Mouse (Mus musculus): ENCODE results near the gene Rnase13.
A peak's percentile ranks its signal among the peaks of the same experiment; 100 is the strongest.

Rnase13 gene

DNA sequence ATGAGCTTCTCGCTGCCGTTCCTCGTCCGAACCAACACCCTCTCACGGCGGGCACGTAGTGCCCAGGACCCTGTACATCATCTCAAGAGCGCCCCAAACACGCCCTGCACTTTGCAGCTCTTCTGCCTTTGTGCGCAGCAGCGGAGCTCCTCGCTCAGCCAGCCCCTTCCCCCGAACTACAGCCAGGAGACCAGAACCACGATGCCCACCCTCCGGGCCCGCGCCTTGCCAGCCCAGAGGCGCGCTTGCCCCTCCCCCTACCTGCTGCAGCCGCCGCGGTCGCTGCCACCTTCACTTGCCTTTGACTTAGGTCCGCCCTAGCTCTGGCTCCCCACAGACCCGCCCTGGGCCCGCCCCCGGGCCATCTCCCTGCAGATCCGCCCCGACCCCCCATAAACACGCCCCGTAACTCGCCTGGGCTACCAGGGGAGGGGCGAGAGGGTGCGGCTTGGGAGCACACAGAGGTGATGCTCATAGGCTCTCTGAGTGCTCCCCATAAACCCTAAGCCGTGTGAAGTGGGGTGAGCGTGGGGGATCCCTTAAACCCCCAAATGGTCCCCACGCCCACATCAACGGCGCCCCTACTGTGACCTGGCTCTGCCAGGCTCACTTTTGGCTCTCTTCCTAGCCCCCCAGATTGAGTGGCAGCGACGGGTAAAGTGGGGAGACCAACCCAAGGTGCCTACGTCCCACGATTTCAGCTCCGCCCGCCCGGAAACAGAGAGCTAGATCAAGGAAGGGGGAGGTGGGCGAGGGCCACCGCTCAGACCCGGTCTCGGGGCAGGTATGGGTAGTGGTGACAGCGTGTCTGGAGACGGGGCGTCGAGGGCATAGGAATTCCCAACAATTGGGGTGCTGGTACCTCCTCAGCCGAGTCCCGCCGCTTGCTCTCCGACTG lies 9.3 kb downstream of the Rnase13 start:
- DNase-seq (ENCODE audit: low spot score), result peak; percentile 94

- DNase-seq (ENCODE audit: low spot score), result no peak
These were observed 10.0 kb downstream of the Rnase13 start for GRCm38 (mm10) chr14:51912391-51913061.

DNA sequence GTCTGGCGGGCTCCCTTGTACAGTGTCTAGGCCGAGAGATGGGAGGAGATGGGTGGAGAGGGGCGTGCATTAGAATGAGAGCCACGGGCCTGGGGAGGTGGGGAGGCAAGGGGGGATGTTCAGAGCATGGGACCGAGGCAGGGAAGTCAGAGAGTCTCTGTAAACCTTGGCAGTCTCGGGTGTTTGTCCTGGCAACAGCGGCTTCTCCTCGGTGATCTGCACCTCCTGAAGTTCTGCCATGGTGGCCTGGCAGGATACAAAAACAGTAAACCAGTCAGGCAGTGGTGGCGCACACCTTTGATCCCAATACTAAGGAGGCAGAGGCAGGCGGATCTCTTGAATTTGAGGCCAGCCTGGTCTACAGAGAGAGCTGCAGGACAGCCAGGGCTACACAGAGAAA lies 11.3 kb downstream of the Rnase13 start:
- no peak for DNase-seq (ENCODE audit: low spot score)

DNA sequence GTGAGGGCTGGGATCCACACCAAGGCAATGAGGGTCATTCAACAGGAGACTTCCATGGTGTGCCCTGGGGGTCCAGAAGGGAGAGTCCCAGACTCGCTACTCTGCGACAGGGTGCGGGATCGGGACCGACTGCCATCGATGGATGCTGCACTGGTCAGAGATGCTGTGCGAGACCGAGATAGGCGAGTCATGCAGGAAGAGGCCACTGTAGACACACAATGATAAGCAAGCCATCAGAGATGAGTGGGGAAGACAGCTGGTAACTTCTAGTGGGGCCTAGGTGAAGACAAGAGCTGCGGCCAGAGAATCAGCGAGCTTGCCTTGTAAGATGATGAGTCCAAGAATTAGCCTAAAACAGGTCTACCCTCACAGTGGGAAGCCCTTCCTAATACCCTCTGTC lies 16.5 kb downstream of the Rnase13 start:
- no peak for DNase-seq (ENCODE audit: low spot score)

DNA sequence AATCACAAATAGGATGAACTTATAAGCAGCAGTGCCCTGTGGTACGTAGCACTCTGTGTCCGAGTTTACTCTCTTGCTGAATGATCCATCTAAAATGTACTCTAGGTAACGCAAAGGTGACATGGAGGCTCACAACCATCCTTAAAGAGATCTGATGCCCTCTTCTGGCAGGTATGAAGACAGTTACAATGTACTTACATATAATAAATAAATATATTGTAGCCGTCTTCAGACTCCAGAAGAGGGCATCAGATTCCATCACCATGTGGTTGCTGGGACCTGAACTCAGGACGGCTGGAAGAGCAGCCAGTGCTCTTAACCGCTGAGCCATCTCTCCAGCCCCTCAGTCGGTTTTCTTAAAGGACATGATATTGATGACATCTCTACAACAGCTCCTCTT lies 17.9 kb downstream of the Rnase13 start:
- no peak for DNase-seq (ENCODE audit: low spot score)

GRCm38 (mm10) chr14:51903782-51904181 lies 18.8 kb downstream of the Rnase13 start:
- DNase-seq (ENCODE audit: low spot score), result no peak

DNA sequence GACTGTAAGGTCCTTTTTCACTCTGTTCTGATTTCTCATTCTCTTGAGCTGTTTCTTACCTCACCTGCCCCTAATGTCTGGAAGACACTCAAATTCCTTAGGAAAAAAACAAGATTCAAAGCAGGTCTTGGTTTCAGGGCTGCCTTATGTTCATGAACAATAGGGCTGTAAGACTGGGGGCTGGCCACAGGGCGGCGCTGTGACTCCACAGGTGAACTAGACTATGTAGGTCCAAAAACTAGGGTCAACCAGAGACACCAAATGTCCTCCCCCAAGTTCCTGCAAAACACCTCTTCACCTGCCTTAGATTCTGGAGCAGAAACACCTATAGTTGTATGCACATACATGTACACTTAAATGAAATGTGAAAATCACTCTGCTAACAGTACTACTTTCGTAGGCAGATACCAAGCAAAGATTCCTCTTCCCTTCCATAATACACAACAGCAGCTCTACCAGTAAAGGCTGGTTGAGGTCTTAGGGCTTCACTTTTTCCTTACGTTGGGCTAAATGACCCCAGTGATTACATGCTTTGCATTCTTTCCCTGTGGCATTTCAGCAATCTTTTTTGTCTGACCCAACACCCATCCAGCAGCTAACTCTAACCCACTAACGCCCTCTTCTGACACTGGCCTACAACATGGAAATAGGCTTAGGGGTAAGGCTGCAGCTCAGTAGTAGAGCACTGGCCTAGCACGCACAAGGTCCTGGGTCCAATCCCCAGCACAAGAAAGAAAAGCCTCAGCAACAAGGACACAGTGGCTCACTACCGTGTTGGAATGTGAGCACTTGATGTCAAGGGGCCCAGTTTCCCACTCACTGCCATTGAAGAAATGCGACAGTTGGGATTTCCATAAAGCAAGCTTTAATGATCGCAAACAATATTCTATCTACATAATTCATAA lies 19.5 kb downstream of the Rnase13 start:
- peak; percentile 66 for DNase-seq (ENCODE audit: low spot score)

DNA sequence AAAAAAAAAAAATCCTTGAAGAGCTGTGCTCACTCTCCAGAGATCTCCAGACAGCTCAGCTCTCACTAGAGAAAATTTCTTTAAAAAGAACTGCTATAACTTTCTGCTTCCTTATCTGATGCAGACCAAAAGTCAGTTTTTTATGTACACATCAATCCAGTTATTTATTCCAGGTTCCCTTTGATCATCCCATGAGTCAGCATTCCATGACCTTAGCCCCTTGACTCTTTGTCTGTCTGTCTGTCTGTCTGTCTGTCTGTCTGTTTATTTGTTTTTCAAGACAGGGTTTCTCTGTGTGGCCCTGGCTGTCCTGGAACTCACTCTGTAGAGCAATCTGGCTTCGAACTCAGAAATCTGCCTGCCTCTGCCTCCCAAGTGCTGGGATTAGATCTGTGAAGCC lies 23.2 kb downstream of the Rnase13 start:
- no peak for DNase-seq (ENCODE audit: low spot score)

DNA sequence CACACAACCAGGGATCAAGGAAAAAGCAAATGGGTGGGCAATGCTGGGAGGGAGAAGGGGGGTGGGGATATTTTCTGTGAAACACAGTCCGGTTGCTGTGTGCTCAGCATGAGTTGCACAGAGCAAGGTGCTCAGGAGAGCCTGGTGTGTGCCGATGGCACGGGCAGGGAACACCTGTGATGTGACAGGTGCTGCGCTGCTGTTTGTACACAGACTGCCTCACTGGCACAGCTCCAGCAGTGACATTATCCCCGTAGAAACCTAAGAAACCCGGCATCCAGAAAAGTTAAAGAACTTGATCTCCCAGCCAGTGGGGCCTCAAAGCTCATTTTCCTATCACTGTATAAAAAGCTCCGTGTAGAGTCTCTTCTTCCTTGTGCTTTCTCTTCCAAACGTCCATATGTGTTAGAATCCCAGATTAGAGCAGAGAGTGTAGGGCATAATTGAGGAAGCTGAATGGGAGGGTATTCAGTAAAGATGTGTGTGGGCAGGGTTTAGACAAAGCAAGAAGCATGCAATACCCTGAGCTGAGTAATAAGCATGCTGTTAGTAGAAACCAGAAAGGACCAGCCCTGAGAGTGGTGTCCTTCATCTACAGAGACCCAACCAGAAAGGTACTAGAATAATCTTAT lies 25.9 kb downstream of the Rnase13 start:
- no peak for DNase-seq (ENCODE audit: low spot score)

- no peak for DNase-seq (ENCODE audit: low spot score)
These were observed 26.6 kb downstream of the Rnase13 start for GRCm38 (mm10) chr14:51896019-51896418.

DNA sequence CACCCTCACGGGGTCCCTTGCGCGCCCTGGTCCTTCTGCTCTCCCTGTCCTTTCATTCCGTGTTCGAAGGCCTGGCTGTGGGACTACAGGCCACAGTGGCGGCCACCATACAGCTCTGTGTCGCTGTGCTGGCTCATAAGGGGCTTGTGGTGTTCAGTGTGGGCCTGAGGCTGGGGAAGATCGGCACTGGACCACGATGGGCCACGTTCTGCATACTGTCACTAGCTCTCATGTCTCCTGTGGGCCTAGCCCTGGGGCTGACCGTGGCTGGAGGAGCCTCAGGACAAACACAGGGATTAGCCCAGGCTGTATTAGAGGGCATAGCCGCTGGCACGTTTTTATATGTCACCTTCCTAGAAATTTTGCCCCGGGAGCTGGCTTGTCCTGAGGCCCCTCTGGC lies 27.5 kb downstream of the Rnase13 start:
- no peak for DNase-seq (ENCODE audit: low spot score)

- no peak for DNase-seq (ENCODE audit: low spot score)
These were observed 28.8 kb downstream of the Rnase13 start for GRCm38 (mm10) chr14:51893809-51894208.

DNA sequence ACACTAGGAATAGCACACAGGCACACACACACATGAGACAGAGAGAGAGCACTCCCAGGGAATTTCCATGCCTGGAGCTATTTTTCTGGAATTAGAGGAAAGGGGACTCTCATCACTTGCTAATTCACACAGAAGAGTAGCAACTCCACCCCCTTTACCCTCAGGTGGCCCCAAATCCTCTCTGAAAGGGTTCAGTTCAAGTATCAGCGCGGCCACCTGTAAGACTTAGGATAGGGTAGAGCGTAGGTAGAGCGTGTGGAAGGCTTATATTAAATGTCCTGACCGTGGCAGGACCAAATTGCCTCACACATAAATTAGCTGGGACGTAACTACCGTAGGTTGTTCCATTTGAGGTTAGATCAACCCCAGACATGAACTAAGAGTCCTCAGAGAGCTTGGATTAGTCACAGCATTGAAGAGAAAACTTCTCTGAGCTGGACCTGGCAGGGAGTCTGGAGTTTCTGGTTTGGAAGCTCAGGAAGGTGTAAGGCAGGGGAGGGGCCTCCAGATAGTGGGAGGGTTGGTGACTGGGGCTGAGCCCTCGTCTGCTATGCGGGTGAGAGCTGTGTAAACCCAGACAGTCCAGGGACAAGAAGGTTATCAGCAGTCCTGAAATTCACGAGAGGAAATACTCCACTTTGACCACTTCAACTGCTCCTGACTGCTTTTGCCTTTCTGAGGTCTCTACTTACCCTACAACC lies 29.3 kb downstream of the Rnase13 start:
- no peak for DNase-seq (ENCODE audit: low spot score)

- DNase-seq (ENCODE audit: low spot score), result peak; percentile 15
These were observed 30.2 kb downstream of the Rnase13 start, which contains the start of gene Slc39a2 for GRCm38 (mm10) chr14:51892191-51892939. Gene Slc39a2, plus strand, starts transcription at chr14:51892889.

DNA sequence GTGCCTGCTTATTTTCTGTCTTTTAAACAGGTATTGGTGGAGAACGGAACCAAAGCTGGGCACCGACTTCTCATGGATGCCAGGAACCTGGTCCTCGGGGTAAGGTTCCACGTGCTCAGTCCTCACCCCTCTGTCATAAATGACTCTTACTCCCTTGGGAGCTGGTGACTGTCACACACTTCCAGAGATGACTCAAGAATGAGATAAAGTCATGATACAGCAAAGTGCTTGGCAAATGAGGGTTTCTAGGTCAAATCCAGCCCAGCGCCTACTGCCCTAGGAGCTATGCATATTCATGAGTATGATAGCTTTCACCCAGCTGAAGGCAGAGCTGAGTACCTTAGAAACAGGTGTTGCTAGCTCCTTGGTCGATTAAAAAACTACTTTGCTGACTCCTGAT lies 32.7 kb downstream of the Rnase13 start:
- DNase-seq (ENCODE audit: low spot score), result no peak

GRCm38 (mm10) chr14:51886051-51886450 lies 36.5 kb downstream of the Rnase13 start:
- DNase-seq (ENCODE audit: low spot score), result no peak

GRCm38 (mm10) chr14:51884598-51885331 lies 37.8 kb downstream of the Rnase13 start, which contains the start of gene Mettl17:
Gene Mettl17, plus strand, starts transcription at chr14:51884842.
- DNase-seq (ENCODE audit: low spot score), result peak; percentile 95

DNA sequence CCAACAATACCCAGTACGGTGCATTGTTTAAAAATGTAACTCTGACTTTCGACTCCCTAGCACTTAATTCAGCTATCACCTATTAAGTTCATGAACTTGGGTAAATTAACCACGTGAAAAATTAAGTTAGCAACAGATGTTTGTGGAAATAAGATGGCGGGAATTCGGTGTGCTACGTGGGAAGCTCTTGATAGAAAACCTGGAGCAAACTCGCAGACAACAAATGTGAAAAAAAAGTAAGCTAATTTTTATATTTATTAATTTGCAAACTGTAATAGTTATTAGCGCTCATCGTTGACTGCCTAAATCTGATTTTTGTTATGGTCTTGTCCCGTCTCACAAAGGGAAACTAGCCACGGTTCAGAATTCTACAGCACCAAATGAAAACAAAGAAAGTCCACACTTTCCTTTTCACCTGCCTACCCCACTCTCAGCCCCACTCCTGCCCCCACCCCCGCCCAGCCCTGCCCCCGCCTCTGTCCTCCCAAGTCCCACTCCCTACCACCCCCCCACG lies 38.5 kb downstream of the Rnase13 start:
- DNase-seq (ENCODE audit: low spot score), result no peak

- peak; percentile 92 for DNase-seq (ENCODE audit: low spot score)
These were observed 39.0 kb downstream of the Rnase13 start for GRCm38 (mm10) chr14:51883527-51884030.
